Mouse (Mus musculus): ENCODE results near the gene Chac2.

DNA sequence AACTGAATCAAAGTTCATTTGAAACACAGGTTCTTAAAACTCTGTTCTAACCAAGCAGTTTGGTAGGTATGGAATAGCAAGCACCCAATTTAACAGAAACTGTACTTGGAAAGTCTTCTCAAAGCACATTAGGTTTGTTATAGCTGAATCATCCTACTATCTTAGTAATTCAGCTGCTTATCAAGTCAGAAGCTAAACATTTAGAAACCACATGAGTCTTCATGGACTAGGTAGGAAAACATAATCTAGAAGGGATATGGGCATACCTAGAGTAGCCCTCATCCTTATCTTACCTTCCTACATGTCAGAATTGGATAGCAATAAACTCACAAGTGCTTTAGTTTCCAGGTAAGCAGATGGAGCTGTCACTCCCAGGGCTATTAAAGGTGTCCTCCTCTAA is 58.1 kb downstream of the Chac2 start:
- no peak for TF ChIP-seq CTCF (IDR thresholded peaks at IDR 0.05; ENCODE audit: borderline replicate concordance, insufficient read depth, low read depth, low read length)
- TF ChIP-seq POLR2A (IDR thresholded peaks at IDR 0.05; ENCODE audit: borderline replicate concordance, insufficient read depth, low read length), result no peak
